Mouse (Mus musculus) intestine, embryonic 16.5 days (tissue): ENCODE measurements around the gene Slc25a43. TPM values are rescaled to one million over a fixed set of nuclear protein-coding genes. Genes with fewer than 3 reads are reported as not detected.
A peak's percentile ranks its signal among the peaks of the same experiment; 100 is the strongest.

ENCODE experiments used
- ATAC-seq: fragments of 200-750 bp; cut with Nextera tagmentation; 2 replicates; pipeline ENCODE4 v1.8.0; 2017; ENCODE audit warnings: moderate TSS enrichment, moderate library complexity
- H3K27ac ChIP-seq: fragments of 300-500 bp; sonication (generic); 2 replicates; pipeline ENCODE4 v1.5.1; 2014; ENCODE audit warnings: mild to moderate bottlenecking, low read length
- H3K27me3 ChIP-seq: fragments of 300-500 bp; sonication (generic); replicated peaks from 2 replicates; pipeline ENCODE4 v1.6.1; 2014; ENCODE audit warnings: low read length, control low read depth, mixed read lengths; ENCODE audit not compliant: control insufficient read depth, insufficient read depth
- H3K36me3 ChIP-seq: fragments of 300-500 bp; sonication (generic); 2 replicates; pipeline ENCODE4 v1.6.1; 2014; ENCODE audit warnings: low read length, control low read depth; ENCODE audit not compliant: control insufficient read depth, insufficient read depth
- H3K4me1 ChIP-seq: fragments of 300-500 bp; sonication (generic); 2 replicates; pipeline ENCODE4 v1.6.1; 2014; ENCODE audit warnings: low read length, control low read depth, mixed read lengths; ENCODE audit not compliant: control insufficient read depth, insufficient read depth
- H3K4me2 ChIP-seq: fragments of 300-500 bp; sonication (generic); 2 replicates; pipeline ENCODE4 v1.6.1; 2014; ENCODE audit warnings: low read depth, low read length, control low read depth
- H3K4me3 ChIP-seq: fragments of 300-500 bp; sonication (generic); 2 replicates; pipeline ENCODE4 v1.5.1; 2014; ENCODE audit warnings: mild to moderate bottlenecking, low read length
- H3K9ac ChIP-seq: fragments of 300-500 bp; sonication (generic); 2 replicates; pipeline ENCODE4 v1.6.1; 2014; ENCODE audit warnings: low read depth, low read length
- H3K9me3 ChIP-seq: fragments of 300-500 bp; sonication (generic); 2 replicates; pipeline ENCODE4 v1.6.1; 2016; ENCODE audit warnings: low read length, control low read depth; ENCODE audit not compliant: control insufficient read depth
- WGBS: fragments of 180-500 bp; shearing (Covaris S2); extraction: QIAGEN DNeasy Blood & Tissue Kit; methylation state at CpG from one replicate; pipeline ENCODE4 v1.1.7; 2014; 5-methylcytosine and 5-hydroxymethylcytosine counted together
- polyA plus RNA-seq: library from polyadenylated mRNA; unstranded; fragments of >200 nt; fragmentation: Nextera tagmentation; extraction: Ambion mirVana; gene quantifications from 2 replicates; pipeline ENCODE4 v1.2.1, GENCODE M21; 2015

Gene Slc25a43
- polyA plus RNA-seq, 1 experiment from 2014 or later = 4.7 TPM

- Histone ChIP-seq H3K4me3 (no peak overlapping the region), H3K9ac (no peak overlapping the region), H3K27ac (no peak overlapping the region), H3K4me2 (no peak overlapping the region), H3K36me3 (no peaks in the 10 kb centered on the region), H3K4me1 (no peaks in the 10 kb centered on the region; the same call in 1 of the 2 replicates), H3K27me3 (no peaks in the 10 kb centered on the region), H3K9me3 (no peaks in the 10 kb centered on the region)
- 45% methylated on average over 1 of the region's 1 CpGs for WGBS
- peak; percentile 81 for ATAC-seq
Measured at GRCm38 (mm10) chrX:36750591-36750990, 7.1 kb downstream of the Slc25a43 start.

- WGBS = 89% methylated on average over 3 of the region's 3 CpGs
- no peak overlapping the region for H3K4me3 ChIP-seq
- no peaks in the 10 kb centered on the region for H3K36me3 ChIP-seq
- no peak overlapping the region for H3K4me2 ChIP-seq
- H3K27ac ChIP-seq = no peak overlapping the region
- no peak for ATAC-seq
- H3K9ac ChIP-seq = no peak overlapping the region
- H3K4me1 ChIP-seq = no peaks in the 10 kb centered on the region; the same call in 1 of the 2 replicates
- H3K9me3 ChIP-seq = no peaks in the 10 kb centered on the region
- no peaks in the 10 kb centered on the region for H3K27me3 ChIP-seq
Measured at GRCm38 (mm10) chrX:36752586-36752985, 9.1 kb downstream of the Slc25a43 start.

- Histone ChIP-seq H3K9me3 (no peaks in the 10 kb centered on the region), H3K27me3 (no peaks in the 10 kb centered on the region), H3K4me2 (no peak overlapping the region), H3K27ac (no peak overlapping the region), H3K36me3 (no peaks in the 10 kb centered on the region), H3K9ac (no peak overlapping the region), H3K4me3 (no peak overlapping the region), H3K4me1 (no peaks in the 10 kb centered on the region)
- WGBS = 72% methylated on average over 7 of the region's 7 CpGs
- no peak for ATAC-seq
Measured at GRCm38 (mm10) chrX:36757796-36758472, 14.5 kb downstream of the Slc25a43 start.

GRCm38 (mm10) chrX:36758566-36758965 lies 15.1 kb downstream of the Slc25a43 start:
- H3K4me2 ChIP-seq = no peak overlapping the region
- H3K9me3 ChIP-seq = no peaks in the 10 kb centered on the region
- no peaks in the 10 kb centered on the region for H3K27me3 ChIP-seq
- no peak for ATAC-seq
- no peak overlapping the region for H3K27ac ChIP-seq
- no peak overlapping the region for H3K4me3 ChIP-seq
- no peaks in the 10 kb centered on the region for H3K36me3 ChIP-seq
- no peak overlapping the region for H3K9ac ChIP-seq
- WGBS = 64% methylated on average over 6 of the region's 6 CpGs
- H3K4me1 ChIP-seq = no peaks in the 10 kb centered on the region

- no peaks in the 10 kb centered on the region for H3K36me3 ChIP-seq
- no peaks in the 10 kb centered on the region for H3K27me3 ChIP-seq
- 57% methylated on average over 6 of the region's 6 CpGs for WGBS
- ATAC-seq = no peak; the same call in 1 of the 2 replicates
- no peaks in the 10 kb centered on the region for H3K4me1 ChIP-seq
- no peak overlapping the region for H3K9ac ChIP-seq
- no peaks in the 10 kb centered on the region for H3K9me3 ChIP-seq
- H3K27ac ChIP-seq = 0 out of 2 replicates have a peak overlapping the region, but pooled peaks have one; percentile 23
- no peak overlapping the region for H3K4me3 ChIP-seq
- no peak overlapping the region for H3K4me2 ChIP-seq
Measured at GRCm38 (mm10) chrX:36760946-36761635, 17.6 kb downstream of the Slc25a43 start.

GRCm38 (mm10) chrX:36762289-36762688 lies 18.8 kb downstream of the Slc25a43 start:
- H3K36me3 ChIP-seq = no peaks in the 10 kb centered on the region
- H3K27ac ChIP-seq = peak overlapping the region; percentile 58
- no peak overlapping the region for H3K9ac ChIP-seq
- peak; percentile 77 for ATAC-seq
- H3K4me2 ChIP-seq = no peak overlapping the region; the same call in 1 of the 2 replicates
- H3K27me3 ChIP-seq = no peaks in the 10 kb centered on the region
- no peak overlapping the region for H3K4me3 ChIP-seq
- 74% methylated on average over 5 of the region's 5 CpGs for WGBS
- no peaks in the 10 kb centered on the region for H3K9me3 ChIP-seq
- H3K4me1 ChIP-seq = no peaks in the 10 kb centered on the region

GRCm38 (mm10) chrX:36762894-36763293 lies 19.4 kb downstream of the Slc25a43 start:
- Histone ChIP-seq H3K4me2 (no peak overlapping the region), H3K4me3 (no peak overlapping the region), H3K36me3 (no peaks in the 10 kb centered on the region), H3K27ac (peak overlapping the region; percentile 58), H3K9me3 (no peaks in the 10 kb centered on the region), H3K4me1 (no peaks in the 10 kb centered on the region), H3K27me3 (no peaks in the 10 kb centered on the region), H3K9ac (no peak overlapping the region)
- ATAC-seq = peak; percentile 91
- WGBS = 40% methylated on average over 4 of the region's 4 CpGs

- Histone ChIP-seq H3K27me3 (no peaks in the 10 kb centered on the region), H3K9ac (no peak overlapping the region), H3K4me2 (no peak overlapping the region), H3K9me3 (no peaks in the 10 kb centered on the region), H3K36me3 (no peaks in the 10 kb centered on the region), H3K4me3 (no peak overlapping the region), H3K27ac (peak overlapping the region; percentile 46; the same call in 1 of the 2 replicates), H3K4me1 (no peaks in the 10 kb centered on the region)
- WGBS = 56% methylated on average over 11 of the region's 11 CpGs
- ATAC-seq = peak; percentile 44; the same call in 1 of the 2 replicates
Measured at GRCm38 (mm10) chrX:36763298-36763933, 20.0 kb downstream of the Slc25a43 start.

GRCm38 (mm10) chrX:36763934-36764317 lies 20.5 kb downstream of the Slc25a43 start:
- H3K4me1 ChIP-seq = no peaks in the 10 kb centered on the region
- no peak for ATAC-seq
- H3K9ac ChIP-seq = no peak overlapping the region
- H3K4me3 ChIP-seq = no peak overlapping the region
- no peaks in the 10 kb centered on the region for H3K27me3 ChIP-seq
- no peak overlapping the region for H3K27ac ChIP-seq
- no peak overlapping the region for H3K4me2 ChIP-seq
- 36% methylated on average over 2 of the region's 2 CpGs for WGBS
- H3K9me3 ChIP-seq = no peaks in the 10 kb centered on the region
- H3K36me3 ChIP-seq = no peaks in the 10 kb centered on the region
